Mouse (Mus musculus): Measurements from ENCODE around the gene Pnpla6. TPM values are rescaled to one million over a fixed set of nuclear protein-coding genes. Genes with fewer than 3 reads are reported as not detected.
A peak's percentile ranks its signal among the peaks of the same experiment; 100 is the strongest.
"Not testable (repeated sequence)": the region's sequence is repeated elsewhere in the genome, so short reads cannot be mapped to it uniquely, and the experiment has no call there.

The Pnpla6 gene
- total RNA-seq, 2 experiments from 2014 or later = 24.2 to 39.3 TPM

DNA sequence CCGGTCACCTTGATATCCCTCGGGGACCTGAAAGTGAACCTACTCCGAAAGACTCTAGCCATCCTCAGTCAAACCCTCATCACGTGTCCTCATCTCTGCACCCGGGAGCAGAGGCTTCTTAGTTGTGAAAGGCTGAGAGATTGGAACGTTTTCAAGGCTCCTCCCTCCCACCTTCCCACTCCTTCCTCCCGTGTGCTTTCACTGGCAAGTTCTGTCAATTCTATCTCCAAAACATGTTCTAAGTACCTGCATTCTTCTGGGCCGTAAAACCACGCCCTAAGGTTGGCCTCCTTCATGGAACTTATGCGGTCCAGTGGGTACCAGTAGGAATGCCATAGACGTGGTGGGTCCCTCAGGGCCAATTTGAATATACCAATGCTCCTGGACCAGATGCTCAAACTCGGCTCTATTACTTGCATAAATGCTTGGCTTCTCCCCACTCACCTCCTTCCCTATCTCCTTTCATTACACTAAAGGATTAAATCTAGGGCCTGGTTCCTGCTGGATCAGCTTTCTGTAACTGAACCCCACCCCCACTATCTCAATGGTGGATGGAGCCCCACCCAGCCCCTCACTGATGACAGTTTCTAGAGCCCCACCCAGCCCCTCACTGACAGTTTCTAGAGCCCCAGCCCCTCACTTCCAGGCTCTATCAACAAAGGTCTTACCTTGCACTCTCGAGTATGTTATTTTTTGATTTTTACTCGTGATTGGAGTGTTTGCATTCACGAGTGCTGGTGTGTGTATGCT lies 61.2 kb downstream of the Pnpla6 start:
- no peak for DNase-seq

DNA sequence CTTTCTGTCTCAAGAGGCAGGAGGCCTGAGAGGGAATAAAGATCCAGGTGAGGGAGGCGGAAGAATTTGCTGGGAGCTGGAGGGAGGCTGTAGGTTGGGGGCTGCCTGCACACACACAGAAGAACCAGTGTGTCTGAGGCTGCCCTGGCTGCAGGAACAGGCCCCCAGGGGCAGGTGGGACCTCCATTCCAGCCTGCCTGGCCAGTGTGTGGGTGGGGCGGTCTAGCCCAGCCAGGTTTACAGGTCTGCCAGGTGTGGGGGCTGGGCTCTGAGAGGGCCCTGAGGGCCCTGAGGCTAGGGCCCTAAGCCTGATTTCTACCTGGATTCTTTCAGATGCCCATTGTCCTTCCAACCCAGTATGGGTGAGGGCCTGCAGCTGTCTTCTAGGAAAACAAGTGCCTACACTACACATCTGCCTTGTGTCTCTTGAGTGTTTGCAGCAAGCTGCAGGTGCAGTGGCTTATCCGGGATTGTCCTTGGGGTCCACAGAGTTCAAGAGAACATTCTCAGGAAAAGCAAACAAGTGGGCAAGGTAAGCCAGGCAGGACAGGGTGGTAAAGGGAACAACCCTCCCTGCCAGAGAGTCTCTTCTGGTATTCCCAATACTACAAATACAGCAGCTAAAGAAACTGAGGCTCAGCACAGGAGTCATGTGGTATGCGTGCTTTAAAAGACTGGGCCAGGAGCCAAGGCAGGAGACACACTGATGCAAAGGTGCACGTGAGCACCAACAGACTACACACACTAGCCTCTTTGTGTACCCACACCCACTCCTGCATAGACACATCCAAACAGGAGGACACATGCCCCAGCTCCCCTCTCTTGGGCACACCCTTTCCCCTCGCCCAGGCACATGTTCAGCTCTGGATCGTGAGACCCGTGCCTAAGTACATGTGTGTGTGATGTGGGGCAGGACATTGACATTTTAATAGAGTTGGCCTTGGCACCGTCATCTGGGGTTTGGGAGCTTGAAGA lies 64.5 kb downstream of the Pnpla6 start:
- no peak for DNase-seq

DNA sequence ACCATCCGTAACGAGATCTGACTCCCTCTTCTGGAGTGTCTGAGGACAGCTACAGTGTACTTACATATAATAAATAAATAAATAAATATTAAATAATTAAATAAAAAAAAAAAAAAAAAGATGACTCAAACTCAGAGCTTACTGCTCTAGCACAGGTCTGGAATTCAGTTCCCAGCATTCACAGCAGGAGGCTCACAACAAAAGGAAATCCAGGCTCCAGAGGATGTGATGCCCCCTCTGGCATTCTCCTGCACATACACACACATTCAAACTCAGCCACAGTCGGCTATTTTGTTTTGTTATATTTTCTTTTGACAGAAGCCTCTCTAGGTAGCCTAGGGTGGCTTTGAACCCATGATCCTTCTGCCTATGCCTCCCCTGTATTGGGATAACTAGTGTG lies 66.8 kb downstream of the Pnpla6 start:
- not testable (repeated sequence) for DNase-seq

DNA sequence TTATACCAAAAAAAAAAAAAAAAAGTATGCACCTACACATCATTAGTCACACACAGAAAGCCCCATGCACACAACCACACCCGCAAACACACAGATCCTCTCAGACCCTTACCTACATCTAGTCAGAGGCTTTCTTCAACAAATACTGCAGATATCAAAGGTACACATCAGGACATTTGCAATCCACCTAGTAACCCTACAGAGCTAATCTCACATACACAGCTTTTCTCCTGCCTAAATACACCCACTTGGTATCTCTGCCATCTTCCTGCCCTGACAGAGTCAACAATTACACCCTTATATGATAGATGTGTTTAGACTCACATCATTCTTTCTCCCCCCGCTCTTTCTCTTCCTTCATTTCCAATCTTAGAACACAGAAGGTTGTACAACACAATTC lies 71.3 kb downstream of the Pnpla6 start:
- no peak for DNase-seq

DNA sequence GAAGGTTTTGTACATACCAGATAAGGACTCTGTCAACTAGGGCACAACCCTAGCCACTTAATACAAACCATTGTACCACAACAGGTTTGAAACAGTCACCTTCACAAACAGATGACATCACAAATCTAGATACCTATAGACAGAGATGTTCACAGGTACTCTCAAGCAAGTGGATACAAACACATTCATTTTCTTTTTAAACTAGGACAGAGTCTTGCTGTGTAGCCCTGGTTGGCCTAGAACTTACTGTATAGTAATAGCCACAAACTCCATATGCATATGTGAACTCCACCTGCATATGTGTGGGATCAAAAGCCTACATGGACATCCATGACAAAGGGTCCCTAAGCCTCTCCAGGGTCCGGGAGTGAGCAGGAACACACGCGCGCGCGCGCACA lies 71.8 kb downstream of the Pnpla6 start, which contains the start of gene Camsap3:
Camsap3 (plus strand) TSS at position 301 of the 398 bp plus-strand sequence.
- no peak for DNase-seq

DNA sequence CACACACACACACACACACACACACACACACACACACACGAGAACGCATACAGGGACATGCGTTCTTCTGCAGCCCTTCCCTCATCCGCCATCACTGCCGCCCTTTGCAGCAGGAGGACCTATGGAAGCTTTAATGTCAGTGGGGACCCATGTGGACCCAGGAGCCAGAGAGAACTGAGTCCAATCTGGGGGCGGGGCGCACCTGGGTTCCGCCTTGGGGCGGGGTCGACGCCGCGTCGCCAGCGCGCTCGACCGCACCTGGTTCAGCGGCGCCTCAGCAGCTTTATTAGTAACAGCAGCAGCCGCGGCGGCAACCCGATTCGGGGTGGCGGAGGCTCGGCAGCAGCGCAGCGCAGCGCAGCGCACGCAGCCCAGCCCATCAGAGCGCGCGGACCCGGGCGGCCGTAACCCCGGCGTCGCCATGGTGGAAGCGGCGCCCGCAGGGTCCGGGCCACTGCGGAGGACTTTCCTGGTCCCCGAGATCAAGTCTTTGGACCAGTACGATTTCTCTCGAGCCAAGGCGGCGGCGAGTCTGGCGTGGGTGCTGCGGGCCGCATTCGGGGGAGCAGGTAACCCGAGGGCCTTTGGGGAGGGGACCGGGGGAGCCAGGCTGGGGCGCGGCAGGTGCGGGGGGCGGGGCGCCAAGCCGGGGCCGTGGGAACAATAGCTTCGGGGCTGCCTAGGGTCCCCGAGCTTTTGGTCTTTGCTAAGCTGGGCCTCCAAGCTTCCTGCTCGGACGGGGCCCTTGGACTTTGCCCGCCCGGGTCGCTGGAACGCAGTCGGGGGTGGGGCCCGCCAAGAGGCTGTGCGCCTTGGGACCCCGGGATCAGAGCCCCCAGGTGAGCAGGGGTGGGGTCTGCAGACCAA lies 72.4 kb downstream of the Pnpla6 start:
- DNase-seq = peak; percentile 64

DNA sequence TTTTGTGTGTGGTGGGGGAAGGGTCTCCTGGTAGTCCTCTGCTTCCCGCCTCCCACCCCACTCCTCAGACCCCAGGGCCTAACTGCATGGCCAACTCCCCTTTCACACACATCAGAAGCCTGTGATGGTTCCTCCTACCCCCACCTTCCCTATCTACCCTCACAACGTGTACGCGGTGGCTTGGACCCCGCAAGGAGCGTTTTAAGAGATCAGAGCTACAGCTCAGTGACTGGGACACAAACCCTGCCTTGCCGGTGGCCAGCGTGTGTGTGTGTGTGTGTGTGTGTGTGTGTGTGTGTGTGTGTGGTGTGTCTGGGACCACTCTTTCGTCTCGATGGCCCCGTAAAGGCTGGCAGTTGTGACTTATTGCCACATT lies 73.1 kb downstream of the Pnpla6 start:
- DNase-seq = no peak

DNA sequence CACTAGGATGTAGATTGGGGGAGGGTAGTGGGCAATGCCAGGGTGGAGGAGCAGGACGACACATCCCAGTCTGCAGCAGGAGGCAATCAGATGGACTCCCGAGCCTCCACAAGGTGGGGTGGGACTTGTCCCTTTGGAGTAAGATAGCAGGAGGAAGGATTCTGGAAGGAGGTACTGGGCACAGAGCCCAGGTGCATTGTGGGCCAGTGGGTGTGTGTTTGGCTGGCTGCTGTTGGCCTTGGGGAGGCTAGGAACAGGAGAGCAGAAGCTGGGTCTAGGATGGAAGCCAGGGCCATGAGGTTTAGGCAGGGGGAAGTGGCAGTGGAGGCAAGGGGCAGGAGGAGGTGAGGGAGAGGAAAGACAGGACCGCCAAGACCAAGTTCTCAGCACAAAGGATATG lies 78.3 kb downstream of the Pnpla6 start:
- DNase-seq = peak; percentile 77

Other genes starting within 250 kb of the Pnpla6 start
- 100 to 1,000 TPM; 100 to 108 TPM for gene Insr, start 235.8 kb upstream of the Pnpla6 start, total RNA-seq (2021)
- 1 to 10 TPM; 2.3 to 3.7 TPM for gene A430078G23Rik, start 162.0 kb upstream of the Pnpla6 start, total RNA-seq (2021)
- 10 to 100 TPM; 27.4 to 36.5 TPM for gene Arhgef18, start 122.4 kb upstream of the Pnpla6 start, total RNA-seq (2021)
- gene Pex11g, start 47.7 kb upstream of the Pnpla6 start, total RNA-seq (2021) = 10 to 100 TPM; 13.3 to 16.1 TPM
- under 1 TPM in 1 of 2 experiments, not detected in 1; 0.27 TPM for gene Tex45, start 44.5 kb upstream of the Pnpla6 start, total RNA-seq (2021)
- 10 to 100 TPM; 23.9 to 25.3 TPM for gene Zfp358, start 22.2 kb upstream of the Pnpla6 start, total RNA-seq (2021)
- 10 to 100 TPM; 30.2 to 37.6 TPM for gene Mcoln1, start 14.9 kb upstream of the Pnpla6 start, total RNA-seq (2021)
- gene C330021F23Rik, start 52.6 kb downstream of the Pnpla6 start, total RNA-seq (2021) = 1 to 10 TPM in 1 of 2 experiments, under 1 TPM in 1; 0.61 to 1.9 TPM
- 10 to 100 TPM in 1 of 2 experiments, 1 to 10 TPM in 1; 9.1 to 13.8 TPM for gene Camsap3, start 71.9 kb downstream of the Pnpla6 start, total RNA-seq (2021)
- gene Xab2, start 105.9 kb downstream of the Pnpla6 start, total RNA-seq (2021) = 10 to 100 TPM; 33.1 to 33.9 TPM
- gene Pet100, start 106.2 kb downstream of the Pnpla6 start, total RNA-seq (2021) = 100 to 1,000 TPM; 104 to 118 TPM
- not detected for gene Pcp2, start 110.2 kb downstream of the Pnpla6 start, total RNA-seq (2021)
- gene Stxbp2, start 115.6 kb downstream of the Pnpla6 start, total RNA-seq (2021) = 10 to 100 TPM; 70.1 to 89.1 TPM
- gene Retn, start 140.4 kb downstream of the Pnpla6 start, total RNA-seq (2021) = 10 to 100 TPM in 1 of 2 experiments, 1 to 10 TPM in 1; 3.7 to 33.4 TPM
- 1 to 10 TPM; 1.2 to 1.7 TPM for gene Mcemp1, start 150.4 kb downstream of the Pnpla6 start, total RNA-seq (2021)
- 10 to 100 TPM; 28.3 to 29.9 TPM for gene Fcor, start 157.0 kb downstream of the Pnpla6 start, total RNA-seq (2021)
- 10 to 100 TPM; 19.5 to 23.1 TPM for gene Trappc5, start 160.9 kb downstream of the Pnpla6 start, total RNA-seq (2021)
- 1 to 10 TPM; 2.5 to 3.4 TPM for gene Fcer2a, start 178.8 kb downstream of the Pnpla6 start, total RNA-seq (2021)
- gene Clec4g, start 205.3 kb downstream of the Pnpla6 start, total RNA-seq (2021) = 10 to 100 TPM in 1 of 2 experiments, 1 to 10 TPM in 1; 7.4 to 14.3 TPM
- gene Cd209a, start 233.6 kb downstream of the Pnpla6 start, total RNA-seq (2021) = under 1 TPM; 0.63 to 0.79 TPM

Data from adrenal gland, postnatal 10 days (tissue).